Mouse (Mus musculus) neutrophil, adult 5-6 weeks (primary cell): Measurements from ENCODE around the gene Mrpl16. TPM values are rescaled to one million over a fixed set of nuclear protein-coding genes. Genes with fewer than 3 reads are reported as not detected.
A peak's percentile ranks its signal among the peaks of the same experiment; 100 is the strongest.

Experiments used
- ATAC-seq: fragments of 151-379, 151-347 bp; 2 replicates; pipeline ENCODE4 v1.8.0; 2017; ENCODE audit warnings: mild to moderate bottlenecking, moderate TSS enrichment; ENCODE audit not compliant: insufficient number of reproducible peaks, poor library complexity, low FRiP score, severe bottlenecking; ENCODE audit errors: extremely low read depth
- total RNA-seq: library from RNA; stranded (forward); fragments of 200-1000 nt; gene quantifications from 2 replicates; pipeline ENCODE4 v1.2.3, GENCODE M21; 2017

Gene Mrpl16
- total RNA-seq, result 23.6 and 24.1 TPM in 2 replicates

GRCm38 (mm10) chr19:11770205-11770892 is at the start of gene Mrpl16:
Gene Mrpl16, plus strand, starts transcription at chr19:11770391.
- peak; percentile 69; the same call in 1 of the 2 replicates for ATAC-seq

- ATAC-seq, result no peak
Measured at GRCm38 (mm10) chr19:11723870-11724269, 46.3 kb upstream of the Mrpl16 start.

GRCm38 (mm10) chr19:11724275-11724674 is 45.9 kb upstream of the Mrpl16 start:
- no peak for ATAC-seq

- no peak for ATAC-seq
Measured at GRCm38 (mm10) chr19:11725915-11726314, 44.3 kb upstream of the Mrpl16 start.

GRCm38 (mm10) chr19:11727304-11727703 is 42.9 kb upstream of the Mrpl16 start:
- ATAC-seq, result no peak

GRCm38 (mm10) chr19:11730278-11730677 is 39.9 kb upstream of the Mrpl16 start:
- ATAC-seq, result no peak

GRCm38 (mm10) chr19:11736455-11736854 is 33.7 kb upstream of the Mrpl16 start:
- no peak for ATAC-seq

- no peak for ATAC-seq
Measured at GRCm38 (mm10) chr19:11745680-11746079, 24.5 kb upstream of the Mrpl16 start.

GRCm38 (mm10) chr19:11747298-11747697 is 22.9 kb upstream of the Mrpl16 start, which contains the start of gene Gif:
Gene Gif, plus strand, starts transcription at chr19:11747554.
- no peak for ATAC-seq

- no peak for ATAC-seq
Measured at GRCm38 (mm10) chr19:11765059-11765458, 5.1 kb upstream of the Mrpl16 start.

- ATAC-seq, result peak; percentile 67
Measured at GRCm38 (mm10) chr19:11766413-11766812, 3.8 kb upstream of the Mrpl16 start.

GRCm38 (mm10) chr19:11768163-11768562 is 2.0 kb upstream of the Mrpl16 start:
- peak; percentile 69; the same call in 1 of the 2 replicates for ATAC-seq

GRCm38 (mm10) chr19:11769257-11769920 is 802 bp upstream of the Mrpl16 start:
- no peak for ATAC-seq

GRCm38 (mm10) chr19:11777191-11777865 is 7.1 kb downstream of the Mrpl16 start:
- ATAC-seq, result 0 out of 2 replicates have a peak, but pooled peaks have one; percentile 44

- no peak for ATAC-seq
Measured at GRCm38 (mm10) chr19:11785409-11786154, 15.4 kb downstream of the Mrpl16 start.

GRCm38 (mm10) chr19:11787826-11788225 is 17.6 kb downstream of the Mrpl16 start:
- no peak for ATAC-seq

GRCm38 (mm10) chr19:11788876-11789275 is 18.7 kb downstream of the Mrpl16 start:
- no peak for ATAC-seq

- ATAC-seq, result no peak
Measured at GRCm38 (mm10) chr19:11791825-11792224, 21.6 kb downstream of the Mrpl16 start.

- no peak for ATAC-seq
Measured at GRCm38 (mm10) chr19:11793741-11794359, 23.7 kb downstream of the Mrpl16 start.
